Mouse (Mus musculus): ENCODE measurements at regions not wholly inside any gene's neighbourhood (a gene's known extent, or its start where the extent isn't known, plus 50 kb on each side); places are given as distances from the start of the nearest gene placed in this dataset.

DNA sequence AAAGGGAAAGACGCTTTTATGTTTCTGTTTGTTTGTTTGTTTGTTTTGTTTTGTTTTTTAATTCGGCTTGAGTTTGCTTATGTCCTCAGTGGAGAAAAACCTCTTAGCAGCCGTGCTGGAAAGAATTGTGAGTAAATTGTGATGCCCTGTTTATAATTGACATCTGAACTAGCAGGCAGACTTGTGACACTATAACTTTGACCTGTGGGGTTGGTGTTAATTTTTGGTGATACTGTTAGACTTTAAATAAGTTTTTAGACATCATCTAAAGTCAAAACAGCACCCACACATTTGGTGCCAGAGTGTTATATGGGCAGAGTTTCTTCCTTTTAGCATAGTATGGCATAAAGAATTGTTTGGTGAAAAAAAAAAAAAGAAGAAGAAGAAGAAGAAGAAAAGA lies 84.0 kb upstream of the Gm34302 start:
- H3K36me3 ChIP-seq (replicated peaks in 1 of 2; ENCODE audit: control insufficient read depth in 1 of 2, insufficient read depth in 1 of 2, low read length in 1 of 2) = no peaks in the 10 kb centered on the region
- H3K27ac ChIP-seq (ENCODE audit: insufficient read depth, low read depth) = no peak overlapping the region
- TF ChIP-seq USF2 (conservative IDR thresholded peaks at IDR 0.05; ENCODE audit: low read depth, low read length) (no peak), CHD2 (IDR thresholded peaks at IDR 0.05; ENCODE audit: low read length) (no peak), JUN (IDR thresholded peaks at IDR 0.05; ENCODE audit: insufficient read depth, low read depth, low read length) (no peak), GABPA (IDR thresholded peaks at IDR 0.05; ENCODE audit: insufficient replicate concordance, low read depth, low read length) (no peak), MXI1 (IDR thresholded peaks at IDR 0.05; ENCODE audit: low read depth, low read length) (no peak), PAX5 (IDR thresholded peaks at IDR 0.05; ENCODE audit: low read length) (no peak), RAD21 (IDR thresholded peaks at IDR 0.05; ENCODE audit: low read depth, low read length) (no peak), SIN3A (IDR thresholded peaks at IDR 0.05; ENCODE audit: low read length) (no peak), RCOR1 (conservative IDR thresholded peaks at IDR 0.05; ENCODE audit: low read depth, low read length) (no peak)
- DNase-seq (ENCODE audit: extremely low read depth) = no peak
- no peaks in the 10 kb centered on the region for H3K4me1 ChIP-seq (ENCODE audit: control insufficient read depth in 1 of 2, insufficient read depth in 2 of 2)
- H3K4me2 ChIP-seq (ENCODE audit: insufficient read depth, low read depth, poor library complexity, severe bottlenecking) = no peak overlapping the region
- no peak overlapping the region for H3K9ac ChIP-seq (ENCODE audit: insufficient read depth, low read depth)
- no peaks in the 10 kb centered on the region for H3K79me2 ChIP-seq (replicated peaks; ENCODE audit: control insufficient read depth, extremely low read depth, insufficient read depth, poor library complexity, severe bottlenecking)
- dilution Hi-C loops (cut with MboI; ENCODE audit: extremely low pct_ligation_motif_present, extremely low pct_unique_long_range_greater_than_20kb, low sequenced_read_pairs) (no loop called here), in situ Hi-C loops (cut with MboI; ENCODE audit: low pct_ligation_motif_present, low pct_unique_long_range_greater_than_20kb, low sequenced_read_pairs) (no loop called here)
- no peak overlapping the region for H3K4me3 ChIP-seq (replicated peaks in 1 of 3; ENCODE audit: low read depth in 2 of 3, low read length in 2 of 3, poor library complexity in 1 of 3)
- no peaks in the 10 kb centered on the region for H3K9me3 ChIP-seq (replicated peaks; ENCODE audit: low read length)
- no peaks in the 10 kb centered on the region for H3K27me3 ChIP-seq (replicated peaks)

DNA sequence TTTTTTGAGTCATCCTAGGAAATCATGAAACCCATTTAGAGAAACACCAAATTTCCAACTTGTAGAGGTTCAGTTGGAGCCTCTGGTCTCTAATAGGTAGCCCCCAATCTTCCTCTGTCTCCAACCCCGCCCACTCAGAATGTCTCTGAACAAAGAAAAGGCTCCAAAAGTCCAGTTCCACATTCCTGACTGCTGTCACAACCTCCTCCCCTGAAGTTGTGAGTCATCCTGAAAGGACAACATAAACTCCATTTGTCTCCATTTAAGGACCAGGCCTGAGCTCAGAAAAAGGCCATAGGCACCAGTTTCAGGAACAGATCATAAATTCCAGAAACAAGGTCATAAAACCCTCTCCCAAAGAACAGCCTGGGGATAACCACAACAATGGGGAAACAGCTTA lies 79.4 kb upstream of the Gm34302 start:
- Histone ChIP-seq H3K9me3 (replicated peaks; ENCODE audit: low read length) (no peaks in the 10 kb centered on the region), H3K79me2 (replicated peaks; ENCODE audit: control insufficient read depth, extremely low read depth, insufficient read depth, poor library complexity, severe bottlenecking) (no peaks in the 10 kb centered on the region), H3K27me3 (replicated peaks) (no peaks in the 10 kb centered on the region), H3K4me2 (ENCODE audit: insufficient read depth, low read depth, poor library complexity, severe bottlenecking) (no peak overlapping the region), H3K36me3 (replicated peaks in 1 of 2; ENCODE audit: control insufficient read depth in 1 of 2, insufficient read depth in 1 of 2, low read length in 1 of 2) (no peaks in the 10 kb centered on the region), H3K4me3 (replicated peaks in 1 of 3; ENCODE audit: low read depth in 2 of 3, low read length in 2 of 3, poor library complexity in 1 of 3) (no peak overlapping the region), H3K27ac (ENCODE audit: insufficient read depth, low read depth) (no peak overlapping the region), H3K9ac (ENCODE audit: insufficient read depth, low read depth) (no peak overlapping the region), H3K4me1 (ENCODE audit: control insufficient read depth in 1 of 2, insufficient read depth in 2 of 2) (no peaks in the 10 kb centered on the region)
- DNase-seq (ENCODE audit: extremely low read depth) = no peak
- in situ Hi-C loops (cut with MboI; ENCODE audit: low pct_ligation_motif_present, low pct_unique_long_range_greater_than_20kb, low sequenced_read_pairs) (no loop called here), dilution Hi-C loops (cut with MboI; ENCODE audit: extremely low pct_ligation_motif_present, extremely low pct_unique_long_range_greater_than_20kb, low sequenced_read_pairs) (no loop called here)
- TF ChIP-seq IRF4 (IDR thresholded peaks at IDR 0.05; ENCODE audit: low read depth, low read length) (no peak), PAX5 (IDR thresholded peaks at IDR 0.05; ENCODE audit: low read length) (no peak), RCOR1 (conservative IDR thresholded peaks at IDR 0.05; ENCODE audit: low read depth, low read length) (no peak), MEF2A (IDR thresholded peaks at IDR 0.05; ENCODE audit: borderline replicate concordance, low read depth, low read length) (no peak), EP300 (IDR thresholded peaks at IDR 0.05; ENCODE audit: low read length) (no peak), ETS1 (conservative IDR thresholded peaks at IDR 0.05; ENCODE audit: low read depth, low read length) (no peak), UBTF (IDR thresholded peaks at IDR 0.05; ENCODE audit: low read depth, low read length) (no peak), BHLHE40 (IDR thresholded peaks at IDR 0.05; ENCODE audit: low read depth, low read length) (no peak), CHD2 (IDR thresholded peaks at IDR 0.05; ENCODE audit: low read length) (no peak), NELFE (IDR thresholded peaks at IDR 0.05; ENCODE audit: low read depth, low read length) (no peak), NRF1 (IDR thresholded peaks at IDR 0.05; ENCODE audit: low read depth, low read length) (no peak), MAFK (IDR thresholded peaks at IDR 0.05; ENCODE audit: insufficient replicate concordance, low read length) (no peak), USF2 (conservative IDR thresholded peaks at IDR 0.05; ENCODE audit: low read depth, low read length) (no peak), POLR2A (IDR thresholded peaks at IDR 0.05; ENCODE audit: low read depth, low read length) (no peak), MAX (IDR thresholded peaks at IDR 0.05; ENCODE audit: low read length) (no peak), MXI1 (IDR thresholded peaks at IDR 0.05; ENCODE audit: low read depth, low read length) (no peak), ZKSCAN1 (IDR thresholded peaks at IDR 0.05; ENCODE audit: borderline replicate concordance, low read depth, low read length) (no peak), RAD21 (IDR thresholded peaks at IDR 0.05; ENCODE audit: low read depth, low read length) (no peak)

Measured in CH12.LX (cell line).